Mouse (Mus musculus): Measurements from ENCODE around the gene Tmem233. TPM values are rescaled to one million over a fixed set of nuclear protein-coding genes. Genes with fewer than 3 reads are reported as not detected.

Gene Tmem233
- polyA plus RNA-seq, 1 experiment from 2014 or later, result not detected

GRCm38 (mm10) chr5:115991717-115992116, 91.3 kb downstream of the Tmem233 start:
- Histone ChIP-seq H3K9me3 (peaks cover 12% of the 10 kb centered on the region), H3K9ac (no peak overlapping the region), H3K27me3 (no peaks in the 10 kb centered on the region), H3K4me2 (replicated peaks) (no peak overlapping the region), H3K36me3 (peaks cover 78% of the 10 kb centered on the region), H3K4me1 (no peaks in the 10 kb centered on the region), H3K27ac (no peak overlapping the region), H3K4me3 (no peak overlapping the region)
- no peak for ATAC-seq (ENCODE audit: low FRiP score, low read depth)
- 88% methylated on average over 11 of the region's 11 CpGs for WGBS

Other genes starting within 250 kb of the Tmem233 start
- gene Cit, start 238.0 kb downstream of the Tmem233 start, polyA plus RNA-seq (2015; fragmentation: Nextera tagmentation; extraction: Ambion mirVana), result 28.6 and 28.9 TPM in 2 replicates
- 69.9 and 72.6 TPM in 2 replicates for gene Prkab1, start 58.7 kb downstream of the Tmem233 start, polyA plus RNA-seq (2015; fragmentation: Nextera tagmentation; extraction: Ambion mirVana)
- gene Ccdc60, start 205.7 kb upstream of the Tmem233 start, polyA plus RNA-seq (2015; fragmentation: Nextera tagmentation; extraction: Ambion mirVana), result 1.4 and 1.7 TPM in 2 replicates

Data from limb, embryonic 13.5 days (tissue).